In genomic region chr13:46005656-46006055, GRCm38 (mm10) we compare ENCODE assay signal across 8 mouse cellular contexts. TPM values are rescaled to one million over a fixed set of nuclear protein-coding genes. Genes with fewer than 3 reads are reported as not detected.
A peak's percentile ranks its signal among the peaks of the same experiment; 100 is the strongest.
DNase-seq lines count a peak whose midpoint lies in the region; ATAC-seq and TF ChIP-seq lines count a peak whose summit lies in the region.

No protein-coding gene starts in this region.

- no peaks in the 10 kb centered on the region for H3K9me3 ChIP-seq in heart, embryonic 10.5 days
- no peaks in the 10 kb centered on the region for H3K9me3 ChIP-seq in lung, embryonic 14.5 days (ENCODE audit: low read depth, low read length)
- no peaks in the 10 kb centered on the region for H3K9me3 ChIP-seq in hindbrain, postnatal 0 days (ENCODE audit: low read length)
- H3K9me3 ChIP-seq in neural tube, embryonic 15.5 days (replicated peaks), result no peaks in the 10 kb centered on the region

- no peak for DNase-seq in heart, embryonic 10.5 days (ENCODE audit: low spot score)
- DNase-seq in heart, postnatal 36 days, result no peak
- DNase-seq in lung, embryonic 14.5 days, result no peak
- DNase-seq in lung, postnatal 4 days, result no peak
- no peak for DNase-seq in hindbrain, postnatal 0 days (ENCODE audit: low spot score)
- DNase-seq in left cerebral cortex, postnatal 4 days, result no peak

- WGBS in heart, embryonic 10.5 days, result 53% methylated on average over 7 of the region's 7 CpGs
- WGBS in lung, embryonic 14.5 days, result 42% methylated on average over 7 of the region's 7 CpGs
- 51% methylated on average over 7 of the region's 7 CpGs for WGBS in hindbrain, postnatal 0 days
- WGBS in neural tube, embryonic 15.5 days, result 64% methylated on average over 7 of the region's 7 CpGs

- no peaks in the 10 kb centered on the region for H3K36me3 ChIP-seq in heart, embryonic 10.5 days
- no peaks in the 10 kb centered on the region for H3K36me3 ChIP-seq in lung, embryonic 14.5 days (ENCODE audit: insufficient read depth)
- no peaks in the 10 kb centered on the region for H3K36me3 ChIP-seq in hindbrain, postnatal 0 days (ENCODE audit: insufficient read depth, low read length)
- H3K36me3 ChIP-seq in neural tube, embryonic 15.5 days, result no peaks in the 10 kb centered on the region

- intact Hi-C loops in heart, postnatal 36 days (cut with DNase I), result no loop called here
- intact Hi-C loops in left cerebral cortex, postnatal 4 days (cut with DNase I), result no loop called here

- peak overlapping the region; percentile 37; the same call in 1 of the 2 replicates for H3K4me2 ChIP-seq in lung, embryonic 14.5 days
- peak overlapping the region; percentile 42; the same call in 1 of the 2 replicates for H3K4me2 ChIP-seq in hindbrain, postnatal 0 days (ENCODE audit: low read depth, low read length)
- peak overlapping the region; percentile 43; the same call in 1 of the 2 replicates for H3K4me2 ChIP-seq in neural tube, embryonic 15.5 days

- H3K27me3 ChIP-seq in heart, embryonic 10.5 days (ENCODE audit: insufficient read depth, poor library complexity, severe bottlenecking), result peaks cover 16% of the 10 kb centered on the region; the same call in 1 of the 2 replicates
- H3K27me3 ChIP-seq in lung, embryonic 14.5 days (ENCODE audit: insufficient read depth, low read length), result no peaks in the 10 kb centered on the region
- H3K27me3 ChIP-seq in hindbrain, postnatal 0 days (ENCODE audit: insufficient read depth, low read length), result no peaks in the 10 kb centered on the region
- no peaks in the 10 kb centered on the region for H3K27me3 ChIP-seq in neural tube, embryonic 15.5 days (replicated peaks)

- ATAC-seq in lung, embryonic 14.5 days (ENCODE audit: insufficient read depth), result no peak
- no peak for ATAC-seq in hindbrain, postnatal 0 days
- ATAC-seq in neural tube, embryonic 15.5 days (ENCODE audit: low FRiP score), result no peak
- ATAC-seq in granulocyte monocyte progenitor cell, adult 5-6 weeks (replicated peaks; ENCODE audit: poor library complexity, severe bottlenecking), result no peak

- peak overlapping the region; percentile 69 for H3K27ac ChIP-seq in heart, embryonic 10.5 days
- peak overlapping the region; percentile 42; the same call in 1 of the 2 replicates for H3K27ac ChIP-seq in lung, embryonic 14.5 days (ENCODE audit: low read depth)
- H3K27ac ChIP-seq in hindbrain, postnatal 0 days, result peak overlapping the region; percentile 57; the same call in 1 of the 2 replicates
- H3K27ac ChIP-seq in neural tube, embryonic 15.5 days (replicated peaks), result 0 out of 2 replicates have a peak overlapping the region, but pooled peaks have one; percentile 33

- TF ChIP-seq CTCF in lung, embryonic 14.5 days (IDR thresholded peaks at IDR 0.05; ENCODE audit: low read depth), result no peak
- TF ChIP-seq CTCF in hindbrain, postnatal 0 days (IDR thresholded peaks at IDR 0.05; ENCODE audit: low read depth), result no peak

- H3K9ac ChIP-seq in lung, embryonic 14.5 days, result no peak overlapping the region
- no peak overlapping the region for H3K9ac ChIP-seq in hindbrain, postnatal 0 days (replicated peaks; ENCODE audit: low read length)
- H3K9ac ChIP-seq in neural tube, embryonic 15.5 days (replicated peaks), result no peak overlapping the region

- H3K4me1 ChIP-seq in heart, embryonic 10.5 days, result peaks cover 27% of the 10 kb centered on the region
- H3K4me1 ChIP-seq in lung, embryonic 14.5 days (ENCODE audit: insufficient read depth), result 0 out of 2 replicates have a peak, but pooled peaks cover 12% of the 10 kb centered on the region
- H3K4me1 ChIP-seq in hindbrain, postnatal 0 days (ENCODE audit: insufficient read depth, low read length), result peaks cover 21% of the 10 kb centered on the region
- H3K4me1 ChIP-seq in neural tube, embryonic 15.5 days, result peaks cover 30% of the 10 kb centered on the region

- peak overlapping the region; percentile 19; the same call in 1 of the 2 replicates for H3K4me3 ChIP-seq in heart, embryonic 10.5 days
- H3K4me3 ChIP-seq in lung, embryonic 14.5 days (ENCODE audit: low read depth, low read length), result no peak overlapping the region
- H3K4me3 ChIP-seq in hindbrain, postnatal 0 days (ENCODE audit: low read length), result no peak overlapping the region
- no peak overlapping the region for H3K4me3 ChIP-seq in neural tube, embryonic 15.5 days (replicated peaks)

RNA-seq across cellular contexts. Expression of gene Atxn1, which starts 40.8 kb away (rescaled TPM):
- 3.9 and 6.2 TPM in 2 replicates for polyA plus RNA-seq in heart, embryonic 10.5 days (2016; fragmentation: Nextera tagmentation; extraction: Ambion mirVana)
- total RNA-seq in heart, postnatal 36 days (2021), result 10 to 100 TPM; 33.0 to 35.0 TPM
- 3.9 and 6.4 TPM in 2 replicates for polyA plus RNA-seq in lung, embryonic 14.5 days (2014; fragmentation: Nextera tagmentation; extraction: Ambion mirVana)
- total RNA-seq in hindbrain, postnatal 0 days (2014; rRNA removed), result 32.0 and 44.6 TPM in 2 replicates
- polyA plus RNA-seq in hindbrain, postnatal 0 days (2015; fragmentation: Nextera tagmentation; extraction: Ambion mirVana), result 8.6 and 9.3 TPM in 2 replicates
- polyA plus RNA-seq in neural tube, embryonic 15.5 days (2015; fragmentation: Nextera tagmentation; extraction: Ambion mirVana), result 9.4 and 9.5 TPM in 2 replicates
- 100 to 1,000 TPM in 1 of 2 experiments, 10 to 100 TPM in 1; 91.3 to 126 TPM for total RNA-seq in left cerebral cortex, postnatal 4 days (2021)
- 26.9 and 35.7 TPM in 2 replicates for total RNA-seq in granulocyte monocyte progenitor cell, adult 5-6 weeks (2014; fragmentation: Nextera tagmentation)
- 6.0 and 11.9 TPM in 2 replicates for total RNA-seq in granulocyte monocyte progenitor cell, adult 5-6 weeks (2017)
